Mouse (Mus musculus): ENCODE results near the gene Amer3.

DNA sequence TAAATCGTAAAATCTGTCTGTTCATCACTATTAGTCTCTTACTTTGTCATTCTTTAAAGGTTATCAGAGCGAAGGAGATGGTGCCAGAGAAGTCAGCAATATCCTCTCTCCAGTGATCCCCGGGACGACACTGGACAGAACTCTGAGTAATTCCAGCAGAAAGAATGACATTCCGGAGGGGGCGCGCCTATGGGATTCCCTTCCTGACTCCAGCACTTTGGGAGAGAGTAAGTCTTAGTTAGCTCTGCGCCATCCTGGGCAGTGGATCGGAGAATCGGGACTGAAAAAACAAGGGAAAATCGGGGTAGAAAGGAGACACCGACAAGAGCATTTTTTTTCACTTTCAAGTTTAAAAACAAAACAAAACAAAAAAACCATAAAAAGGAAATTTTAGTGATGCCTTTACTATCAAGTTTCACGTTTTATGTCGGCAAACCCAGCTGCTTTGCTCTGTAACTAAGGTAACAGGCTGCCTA is 43.1 kb upstream of the Amer3 start:
- TF ChIP-seq CTCF (IDR thresholded peaks at IDR 0.05; ENCODE audit: borderline replicate concordance, insufficient read depth, low read length), result no peak
- TF ChIP-seq POLR2A (IDR thresholded peaks at IDR 0.05; ENCODE audit: low read depth, low read length), result no peak

Data from embryonic fibroblast, embryonic 13.5 days (primary cell).